Mouse (Mus musculus) heart, adult 8-10 months (tissue): ENCODE results near the gene Pdzrn3. TPM values are rescaled to one million over a fixed set of nuclear protein-coding genes. Genes with fewer than 3 reads are reported as not detected.

ENCODE experiments used
- DNase-seq: peaks from one replicate; pipeline ENCODE4 v3.0.0; 2022; ENCODE audit warnings: low spot score
- total RNA-seq, 4 experiments: library from RNA; stranded (reverse); gene quantifications; 2 replicates each; pipeline ENCODE4 v1.2.4; 2022

The Pdzrn3 gene
- total RNA-seq, 4 experiments from 2014 or later, result 25.9 to 30.4 (median 28.3) TPM

DNA sequence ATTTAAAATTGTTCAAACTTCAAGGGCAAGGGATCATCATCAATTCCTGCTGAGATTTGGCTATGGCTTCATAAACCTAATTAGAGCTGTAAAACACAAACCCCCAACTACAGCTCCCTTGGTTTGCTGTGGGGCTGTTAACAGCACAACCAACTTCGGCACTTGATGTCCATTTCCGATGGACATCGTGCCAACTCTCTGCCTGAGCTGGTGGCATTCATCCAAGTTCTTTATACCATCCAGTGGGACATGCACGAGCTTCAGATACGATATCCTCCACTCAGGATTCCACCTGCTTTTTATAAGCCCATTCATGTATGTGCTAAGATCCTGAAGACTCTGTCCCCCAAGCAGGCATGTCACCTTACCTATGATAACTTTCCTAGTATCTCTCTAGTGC, 118.3 kb downstream of the Pdzrn3 start:
- no peak for DNase-seq

DNA sequence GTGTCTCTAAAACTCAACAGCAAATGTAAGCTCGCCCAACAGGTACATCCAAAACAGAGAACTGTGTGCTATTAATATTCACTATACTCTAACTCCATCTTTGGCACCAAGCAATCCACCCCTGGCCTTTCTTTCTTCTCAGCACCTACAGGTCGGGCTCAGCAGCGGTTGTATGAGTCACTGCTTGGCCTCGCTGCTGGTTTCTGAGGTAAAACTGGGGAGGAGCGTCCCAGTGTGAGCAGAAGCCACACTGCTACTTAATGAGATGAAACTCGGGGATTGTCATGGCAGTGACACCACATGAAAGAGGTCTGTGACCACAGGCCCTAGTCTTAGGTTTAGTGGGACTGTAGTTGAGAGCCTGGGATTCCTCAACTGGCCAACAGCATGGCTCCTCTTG, 120.3 kb downstream of the Pdzrn3 start:
- DNase-seq, result no peak

DNA sequence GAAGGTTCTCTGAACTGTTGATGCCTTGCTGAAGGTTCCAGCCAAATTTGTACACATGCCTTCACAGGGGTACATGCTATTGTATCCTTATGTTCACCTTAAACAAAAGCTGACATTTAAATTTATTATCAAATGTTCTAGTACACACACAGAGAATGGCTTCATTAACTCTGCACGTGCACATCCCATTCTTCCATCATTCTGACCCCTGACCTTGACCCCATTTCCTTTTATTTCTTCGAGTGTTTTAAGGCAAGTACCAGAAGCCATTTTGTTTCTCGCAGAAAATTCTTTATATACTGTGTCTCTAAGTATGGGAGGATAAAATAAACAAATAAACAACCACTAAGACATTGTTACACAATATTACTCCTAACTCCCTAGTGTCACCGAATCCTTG, 123.0 kb downstream of the Pdzrn3 start:
- DNase-seq, result no peak

DNA sequence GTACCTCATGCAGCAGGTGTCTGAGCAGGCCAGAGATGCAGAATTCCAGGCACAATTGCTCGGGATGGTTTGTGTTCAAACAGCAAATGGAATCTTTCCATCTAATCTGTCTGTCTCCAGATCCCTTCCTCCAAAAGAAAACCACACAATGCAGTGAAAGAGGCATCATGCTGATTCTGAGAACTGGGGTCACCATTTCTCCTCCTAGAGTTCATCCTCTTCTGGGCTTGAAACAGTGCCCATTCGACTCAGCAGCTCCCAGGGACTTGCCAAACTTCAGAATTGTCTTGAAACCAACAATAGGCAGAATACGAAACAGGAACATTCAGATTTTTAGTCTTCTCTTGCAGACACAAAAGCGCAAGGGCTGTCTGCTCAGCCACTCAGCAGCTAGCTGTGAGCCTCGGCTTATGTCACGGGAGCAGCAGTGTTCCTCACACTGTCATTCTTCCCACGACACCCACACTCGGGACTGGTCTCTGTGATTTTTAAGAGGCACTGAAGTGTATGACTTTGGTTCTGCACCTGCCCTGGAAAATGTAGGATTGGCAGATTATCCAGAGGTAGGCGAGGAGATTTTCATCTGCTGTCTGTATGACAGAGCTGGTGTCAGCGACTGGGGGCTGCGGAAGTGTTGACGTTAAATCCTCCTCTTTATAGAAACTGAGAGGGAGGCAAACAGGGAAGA, 125.6 kb downstream of the Pdzrn3 start:
- no peak for DNase-seq

DNA sequence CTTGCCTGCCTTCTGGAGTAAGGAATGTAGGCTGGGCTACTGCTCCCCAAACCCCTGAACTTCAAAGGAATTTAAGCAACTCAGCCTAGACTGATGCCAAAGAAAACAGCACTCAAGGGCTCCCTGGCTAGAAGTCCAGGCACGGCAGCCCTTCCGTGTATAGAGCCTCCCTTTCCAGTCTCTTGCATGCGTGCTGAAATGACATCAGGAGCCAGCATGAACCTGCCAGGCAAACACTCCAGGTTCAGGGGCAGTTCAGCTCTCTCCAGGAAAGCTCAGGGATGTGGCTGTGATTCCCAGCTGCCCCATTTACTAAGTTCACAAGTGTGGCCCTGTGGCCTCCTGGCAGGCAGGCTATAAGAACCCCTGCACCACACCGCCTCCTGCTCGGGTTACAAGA, 126.5 kb downstream of the Pdzrn3 start:
- DNase-seq, result no peak

DNA sequence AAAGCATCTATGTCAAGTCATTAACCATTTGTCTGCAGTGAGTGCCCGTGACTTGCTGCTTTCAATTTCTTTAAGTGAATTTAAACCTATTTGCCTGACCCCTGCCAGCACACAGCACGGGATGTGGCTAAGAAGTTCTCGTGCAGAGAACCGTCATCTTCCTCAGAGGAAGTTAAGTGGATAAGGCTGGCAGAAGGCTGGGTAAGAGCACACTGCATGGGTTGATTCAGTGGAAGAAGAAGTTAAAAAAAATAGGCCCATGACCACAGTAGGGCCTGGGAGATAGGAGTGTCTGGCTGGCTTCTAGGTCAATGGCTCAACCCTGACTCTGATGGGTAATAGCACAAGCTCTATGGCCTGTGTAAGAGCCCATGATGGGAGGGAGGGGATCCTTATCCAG, 131.6 kb downstream of the Pdzrn3 start:
- no peak for DNase-seq

DNA sequence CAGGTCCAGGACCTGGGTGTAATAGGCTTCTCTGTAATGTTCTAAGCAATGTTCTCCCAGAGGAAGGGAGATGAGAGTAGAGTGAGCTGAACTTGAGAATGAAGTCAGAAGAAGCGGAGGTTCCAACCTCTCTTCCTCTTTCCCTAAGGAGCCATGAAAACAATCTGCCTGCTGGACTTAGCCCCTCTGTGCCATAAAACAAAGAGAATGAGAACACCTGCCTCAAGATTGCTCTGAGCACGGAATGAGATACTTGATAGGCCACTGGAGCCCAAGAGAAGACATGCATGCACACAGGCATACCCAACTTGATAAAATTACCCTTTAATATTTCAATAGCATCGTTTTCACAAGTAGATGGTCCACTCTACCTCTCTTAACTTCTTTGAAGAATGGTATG, 133.3 kb downstream of the Pdzrn3 start:
- no peak for DNase-seq

DNA sequence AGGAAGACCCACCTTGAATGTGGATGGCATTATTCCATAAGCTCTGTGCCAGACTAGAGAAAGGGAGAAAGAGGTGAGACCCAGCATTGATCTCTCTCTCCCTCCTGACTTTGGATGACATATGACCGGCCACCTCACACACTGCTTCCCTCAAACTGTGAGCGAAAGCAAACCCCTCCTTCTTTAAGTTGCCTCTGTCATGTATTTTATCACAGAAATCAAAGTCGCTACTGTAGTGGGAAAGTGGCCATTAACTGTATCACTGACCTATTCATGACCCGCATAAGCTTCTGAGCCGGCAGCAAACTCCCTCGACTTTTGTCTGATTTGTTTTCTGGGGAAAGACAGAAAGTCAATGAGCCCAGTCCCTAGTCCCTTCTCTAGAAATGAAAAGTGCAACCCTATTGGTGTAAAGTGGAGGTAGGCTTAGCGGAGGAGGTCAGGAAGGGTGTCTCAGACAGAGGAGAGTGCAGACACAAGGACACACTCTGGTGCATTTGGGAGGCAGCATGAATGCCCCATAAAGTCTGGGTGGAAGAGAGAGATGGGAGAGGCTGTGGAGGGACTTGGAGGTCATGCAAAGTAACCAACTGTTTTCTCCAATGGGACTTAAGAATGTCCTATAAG, 134.4 kb downstream of the Pdzrn3 start:
- DNase-seq, result no peak

DNA sequence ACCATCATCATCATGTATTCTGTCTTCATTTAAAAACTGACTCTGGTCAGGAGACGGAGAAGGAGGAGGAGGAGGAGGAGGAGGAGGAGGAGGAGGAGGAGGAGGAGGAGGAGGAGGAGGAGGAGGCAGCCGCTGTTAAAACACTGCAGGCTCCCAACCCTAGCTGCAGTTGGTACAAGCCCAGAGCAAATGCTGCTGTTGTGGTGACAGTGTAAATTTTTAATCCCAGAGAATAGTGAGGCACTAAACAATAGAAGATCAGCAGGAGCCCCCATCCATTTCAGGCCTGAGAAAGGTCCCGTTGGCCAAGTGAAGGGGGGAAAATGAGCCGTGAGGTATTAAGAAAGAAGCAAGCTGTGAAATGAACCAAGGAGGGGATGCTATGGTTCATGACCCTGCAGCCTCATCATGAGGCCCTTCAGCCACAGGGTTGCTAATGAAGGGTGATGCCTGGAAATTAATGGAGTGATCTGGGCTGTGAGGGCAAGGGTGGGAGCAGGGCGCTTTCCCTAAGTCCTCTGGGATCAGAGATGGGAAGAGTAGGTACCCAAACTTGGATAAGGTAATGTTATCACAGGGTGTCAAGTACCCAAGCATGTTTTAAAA, 141.0 kb downstream of the Pdzrn3 start:
- DNase-seq, result no peak

DNA sequence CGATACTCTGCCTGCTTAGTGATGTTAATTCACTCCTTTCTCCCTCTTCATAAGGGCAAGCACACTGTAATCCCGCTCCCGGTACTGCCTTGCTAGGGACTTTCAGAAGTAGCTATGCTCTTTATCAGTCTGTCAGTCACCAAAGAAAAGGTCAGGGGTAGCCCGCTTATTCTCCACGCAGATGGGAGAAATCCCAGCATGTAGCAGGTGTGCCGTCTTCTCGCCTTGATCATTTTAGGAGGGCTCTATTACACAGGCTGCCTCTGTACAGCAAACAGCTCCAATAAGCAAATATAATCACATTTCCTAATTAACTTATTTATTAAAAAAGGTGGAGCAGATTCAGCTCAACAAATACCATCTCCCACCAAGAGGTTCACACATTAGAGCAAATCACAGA, 141.5 kb downstream of the Pdzrn3 start:
- DNase-seq, result no peak

DNA sequence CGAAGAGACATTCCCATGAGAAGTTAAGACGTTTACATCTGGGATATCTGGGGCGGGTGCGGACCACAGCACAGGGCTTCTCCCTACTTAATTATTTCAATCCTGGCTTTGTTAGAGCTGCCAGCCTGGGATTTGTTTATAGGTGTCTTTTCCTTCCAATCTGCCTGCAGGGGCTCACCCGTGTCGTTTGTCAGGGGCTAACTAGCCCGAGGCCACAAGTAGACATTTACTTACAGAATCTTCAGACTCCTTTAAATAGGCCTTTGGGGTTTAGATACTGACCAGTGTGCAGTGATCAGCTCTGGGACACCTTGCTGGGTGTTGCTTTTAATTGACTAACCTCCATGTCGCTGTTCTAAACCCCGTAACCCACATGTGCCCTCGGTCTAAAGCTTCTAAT, 143.3 kb downstream of the Pdzrn3 start:
- DNase-seq, result no peak

DNA sequence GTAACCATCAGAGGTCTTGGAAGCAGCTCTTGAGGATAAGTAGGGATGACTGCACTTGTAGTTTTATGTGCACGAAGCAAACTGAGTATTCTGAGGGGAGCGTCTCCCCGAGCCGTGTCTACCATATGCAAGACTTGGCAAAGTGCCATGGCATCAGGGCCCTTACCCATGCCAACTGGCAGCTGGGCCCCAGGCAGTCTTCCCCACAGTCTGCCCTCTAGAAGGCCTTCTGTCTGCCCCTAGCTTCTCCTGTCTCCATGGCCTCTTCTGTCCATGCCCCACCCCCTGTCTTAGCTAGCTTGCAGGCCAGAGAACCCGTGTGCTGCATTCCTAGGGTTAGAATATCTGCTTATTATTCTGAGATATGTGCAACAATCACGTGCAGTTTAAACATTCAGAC, 144.0 kb downstream of the Pdzrn3 start:
- DNase-seq, result no peak

DNA sequence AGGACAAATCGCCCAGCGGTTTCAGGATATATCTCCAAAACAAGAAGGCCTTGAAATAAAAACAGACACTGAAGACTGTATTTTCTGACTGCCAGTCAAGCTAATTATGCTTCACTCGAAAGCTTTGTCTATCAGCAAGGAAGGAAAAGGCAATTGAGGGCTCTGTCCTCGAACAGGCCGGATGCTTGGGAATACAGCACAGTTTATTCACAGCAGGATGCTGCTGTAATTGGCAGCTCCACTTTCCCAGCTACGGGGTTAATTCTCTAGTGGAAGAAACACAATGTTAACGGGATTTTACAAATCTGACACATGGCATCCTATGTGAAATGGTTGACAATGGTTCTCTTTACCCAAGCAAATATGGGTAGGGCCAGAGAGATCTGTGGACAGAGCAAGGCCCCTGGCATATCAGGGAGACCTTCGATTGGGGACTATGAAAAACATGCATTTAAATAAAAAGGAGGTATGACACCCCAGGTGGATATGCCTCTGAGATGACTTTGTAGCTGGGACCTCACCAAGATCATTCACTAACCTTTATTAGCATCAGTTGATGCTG, 150.3 kb downstream of the Pdzrn3 start:
- no peak for DNase-seq

DNA sequence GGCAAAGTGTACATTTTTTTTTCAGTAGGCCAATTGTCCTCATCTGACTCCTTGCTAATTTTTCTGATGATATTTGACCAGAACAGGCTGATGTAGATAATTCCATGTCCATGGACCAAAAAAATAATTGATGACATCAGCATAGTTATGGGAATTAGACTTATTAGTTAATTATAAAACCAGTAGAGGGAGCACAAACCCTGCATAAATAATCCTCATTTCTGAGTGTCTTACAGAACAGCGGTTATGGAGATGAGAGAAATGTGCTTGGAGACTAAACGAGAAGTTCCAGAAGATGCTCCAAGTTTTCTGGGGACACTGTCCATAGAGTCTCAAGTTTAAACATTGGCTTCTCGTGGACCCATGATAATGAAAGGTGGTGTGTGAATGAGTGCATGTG, 157.4 kb downstream of the Pdzrn3 start:
- DNase-seq, result no peak

DNA sequence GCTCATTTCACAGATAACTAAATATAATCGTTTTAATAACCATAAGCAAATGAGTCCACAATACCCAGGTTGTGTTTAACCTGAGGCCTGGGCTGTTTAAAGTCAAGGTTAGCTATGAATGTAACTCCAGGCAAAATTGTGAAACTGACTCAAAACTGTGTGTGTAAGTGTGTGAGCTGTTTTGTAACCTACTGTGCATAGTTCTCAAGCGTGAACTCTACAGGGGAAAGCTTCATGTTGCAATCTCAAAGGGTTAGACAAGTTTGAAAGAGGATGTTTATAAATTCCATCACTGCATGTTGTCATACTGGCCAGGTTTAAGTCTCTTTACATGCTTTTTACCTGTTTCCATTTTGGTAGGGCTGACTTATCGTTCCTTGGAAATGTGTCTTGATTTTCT, 158.7 kb downstream of the Pdzrn3 start:
- no peak for DNase-seq

DNA sequence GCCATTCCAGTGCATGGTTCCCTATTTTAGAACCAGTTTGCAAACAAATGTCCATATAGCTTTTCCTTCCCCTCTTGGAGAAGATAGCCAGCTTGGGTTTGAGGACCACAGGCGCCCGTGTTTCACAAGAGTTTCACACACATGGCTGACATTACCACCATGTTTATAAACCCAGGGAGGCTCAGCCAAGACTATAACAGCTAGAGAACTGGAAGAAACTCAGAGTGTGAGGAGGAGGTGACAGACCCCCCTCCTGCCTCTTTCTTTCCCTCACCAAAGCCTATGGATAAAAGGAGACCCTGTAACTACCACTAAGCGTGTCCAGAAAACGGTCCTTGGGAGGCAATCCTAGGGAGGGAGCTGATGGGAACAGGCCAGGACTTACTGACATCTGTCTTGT, 159.5 kb downstream of the Pdzrn3 start:
- DNase-seq, result no peak

DNA sequence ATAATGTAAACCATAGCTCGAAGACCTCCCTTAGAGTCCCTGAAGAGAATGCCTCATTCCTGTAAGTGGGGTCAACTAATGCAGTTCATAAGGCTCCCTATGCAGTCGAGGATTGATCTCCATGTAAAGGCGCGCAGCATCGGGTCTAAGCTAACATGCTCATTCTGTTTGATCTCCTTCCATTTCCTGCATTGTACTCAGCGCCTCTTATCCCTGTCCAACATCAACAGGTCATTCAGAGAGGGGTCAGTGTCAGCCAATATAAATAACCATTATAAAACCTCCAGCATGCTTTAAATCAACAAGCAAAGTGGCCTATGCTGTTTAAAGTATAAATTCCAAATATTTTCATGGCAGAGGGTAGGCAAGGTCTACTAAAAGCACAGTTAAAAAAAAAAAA, 159.9 kb downstream of the Pdzrn3 start:
- DNase-seq, result no peak

DNA sequence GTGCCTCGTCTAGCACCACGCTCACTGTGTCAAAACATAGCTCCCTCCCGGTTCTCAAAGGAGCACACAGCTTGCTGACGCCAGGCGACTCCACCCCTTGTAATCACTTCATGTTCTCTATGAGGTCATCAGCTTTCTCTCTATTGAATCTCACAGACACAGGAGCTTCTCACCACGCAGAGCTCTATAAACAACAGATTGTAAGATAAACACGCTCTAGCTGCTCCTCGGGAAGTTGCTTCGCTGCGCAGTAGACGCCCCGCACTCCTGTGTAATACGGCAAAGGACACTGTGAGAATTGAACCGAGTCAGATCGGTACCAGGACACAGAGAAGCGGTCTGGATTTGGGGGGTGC, 162.3 kb downstream of the Pdzrn3 start:
- DNase-seq, result peak; percentile 17

DNA sequence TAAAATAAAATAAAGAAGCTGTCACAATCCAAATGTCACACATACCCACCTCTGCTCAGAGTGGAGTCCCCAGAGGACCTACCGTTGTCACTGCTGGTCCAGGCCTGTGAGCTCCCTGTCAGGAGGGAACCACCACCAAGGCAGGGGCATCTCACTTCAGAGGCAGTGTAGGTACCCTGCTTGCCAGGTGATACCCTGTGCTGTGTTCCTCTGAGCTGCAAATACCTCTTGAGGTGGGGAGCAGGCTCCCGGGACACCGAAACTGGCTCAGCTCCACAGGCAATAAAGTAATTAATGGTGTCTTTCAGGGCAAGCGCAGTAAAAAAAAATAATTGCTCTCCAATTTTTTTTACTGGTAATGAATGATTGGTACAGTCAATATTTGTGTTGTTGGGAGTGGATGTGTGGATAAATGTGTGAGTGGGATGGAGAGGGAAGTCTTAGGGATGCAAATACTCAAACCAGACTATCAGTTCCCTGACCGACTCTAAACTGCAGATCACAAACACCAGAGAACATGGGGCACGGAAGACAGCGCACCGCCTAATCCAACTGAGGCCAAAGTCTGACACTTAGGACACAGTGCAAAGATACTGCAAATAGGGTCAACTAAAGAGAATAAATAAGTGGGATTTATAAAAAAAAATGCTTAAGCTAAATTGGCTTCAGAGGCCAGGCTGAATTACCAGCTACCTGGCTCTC, 162.8 kb downstream of the Pdzrn3 start:
- no peak for DNase-seq

DNA sequence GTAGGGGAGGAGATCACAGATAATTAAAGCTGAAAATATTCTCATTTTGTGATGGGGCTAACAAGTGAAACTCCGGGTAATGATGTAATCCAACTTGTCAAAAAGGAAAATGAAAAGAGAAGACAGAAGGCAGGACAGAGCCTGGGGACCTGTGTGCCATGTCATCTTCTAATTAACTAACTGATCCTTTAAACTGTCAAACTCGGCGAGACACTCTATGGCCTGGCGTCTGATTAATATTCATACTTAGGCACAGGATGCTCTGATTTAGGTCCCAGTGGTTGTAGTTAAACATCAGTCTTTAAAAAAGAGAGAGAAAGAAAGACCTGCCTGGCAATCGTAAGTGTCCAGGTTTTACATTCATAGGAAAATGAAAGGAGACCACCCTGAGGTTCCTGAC, 164.6 kb downstream of the Pdzrn3 start:
- no peak for DNase-seq

DNA sequence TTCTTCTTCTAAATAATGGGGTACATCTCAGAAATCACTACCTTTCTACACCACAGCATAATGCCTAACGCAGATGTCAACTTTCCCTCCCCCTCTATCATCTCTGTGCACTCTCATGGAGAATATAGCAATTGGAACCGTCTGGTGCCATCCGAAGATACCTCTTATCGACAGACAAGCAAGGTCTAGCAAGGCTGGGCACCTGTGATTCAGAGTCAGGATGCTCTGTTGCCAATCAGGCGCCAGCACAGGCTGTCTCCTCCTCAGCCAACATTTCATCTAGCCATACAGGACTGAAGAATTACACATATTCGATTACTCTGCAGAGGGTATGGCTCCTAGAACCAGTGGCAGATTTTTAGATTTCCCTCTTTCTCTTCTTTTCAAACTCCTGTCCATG, 165.6 kb downstream of the Pdzrn3 start:
- DNase-seq, result no peak

DNA sequence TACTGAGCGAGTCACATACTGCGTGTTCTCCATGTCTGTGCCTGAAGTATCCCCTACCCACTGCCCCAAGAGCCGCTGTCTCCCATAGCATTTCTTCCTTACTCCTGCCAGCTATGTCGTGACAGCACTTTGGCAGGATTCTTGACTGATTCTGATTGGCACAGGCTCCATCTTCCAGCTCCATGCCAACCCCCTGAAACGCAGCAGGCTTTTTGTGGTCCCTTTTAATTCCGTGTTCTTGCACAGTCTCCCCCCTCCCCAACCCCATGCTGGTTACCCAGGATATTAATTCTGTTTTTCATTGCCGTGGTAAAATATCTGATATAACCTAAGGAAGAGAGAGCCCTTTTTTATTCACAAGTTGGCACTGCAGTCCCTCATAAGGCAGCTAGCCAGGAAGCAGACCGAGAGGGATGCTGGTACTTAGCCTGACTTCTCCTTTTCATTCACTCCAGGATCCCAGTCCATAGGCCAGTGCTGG, 166.3 kb downstream of the Pdzrn3 start:
- DNase-seq, result no peak

DNA sequence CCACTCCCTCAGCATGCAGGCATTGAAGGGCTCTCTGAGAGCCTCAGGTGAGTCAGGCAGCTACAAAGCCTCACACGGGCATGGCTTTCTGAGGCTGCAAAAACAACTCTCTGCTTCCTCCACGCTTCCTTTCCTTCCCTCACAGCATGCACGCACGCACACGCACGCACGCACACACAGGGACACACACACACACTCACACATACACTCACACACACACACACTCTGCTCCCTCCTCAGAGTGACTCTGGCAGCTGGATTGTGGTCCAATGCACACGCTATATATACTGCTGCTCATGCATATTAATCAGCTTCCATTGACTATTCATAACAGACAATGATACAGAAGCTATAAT, 178.8 kb downstream of the Pdzrn3 start:
- no peak for DNase-seq
